Mouse (Mus musculus) CD4-positive naive resting alpha-beta T cell, adult 76 days (primary cell): ENCODE measurements around the gene Fam98a. TPM values are rescaled to one million over a fixed set of nuclear protein-coding genes. Genes with fewer than 3 reads are reported as not detected.

Experiments
- total RNA-seq: library from RNA; stranded (reverse); gene quantifications from one replicate; pipeline ENCODE4 v1.2.4, GENCODE M21; 2023

The Fam98a gene
- total RNA-seq: 25.4 TPM

GRCm38 (mm10) chr17:75551512-75552400 is at the start of gene Fam98a:
Gene Fam98a, minus strand, starts transcription at chr17:75551946.

Other genes starting within 250 kb of the Fam98a start
- gene Rasgrp3, start 116.0 kb downstream of the Fam98a start, total RNA-seq: 9.3 TPM